ENCODE assay signal across 8 mouse cellular contexts in the genomic region with DNA sequence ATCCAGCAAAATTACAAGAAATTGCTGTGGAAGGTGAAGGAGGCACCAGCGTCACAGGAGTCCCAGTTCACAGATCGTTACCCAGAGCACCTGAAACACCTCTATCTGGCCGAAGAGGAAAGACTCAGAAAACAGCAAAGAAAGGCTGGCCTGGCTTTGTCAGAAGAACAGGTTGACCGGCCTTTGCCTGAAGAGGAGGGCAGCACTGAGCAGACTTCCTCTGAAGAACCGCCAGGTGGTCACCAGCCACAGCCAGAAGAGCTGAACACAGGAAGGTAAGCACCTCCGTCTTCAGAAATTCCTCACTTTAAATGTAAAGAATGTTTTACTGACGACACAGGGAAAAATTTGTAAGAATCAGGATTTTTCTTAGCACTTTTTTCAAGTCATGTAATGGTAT. TPM values are rescaled to one million over a fixed set of nuclear protein-coding genes. Genes with fewer than 3 reads are reported as not detected.
DNase-seq lines count a peak whose midpoint lies in the region; ATAC-seq and TF ChIP-seq lines count a peak whose summit lies in the region.

No protein-coding gene starts in this region.

- H3K27me3 ChIP-seq in kidney, embryonic 14.5 days (ENCODE audit: control insufficient read depth, insufficient read depth, low read length) = no peaks in the 10 kb centered on the region
- H3K27me3 ChIP-seq in neural tube, embryonic 12.5 days (replicated peaks) = no peaks in the 10 kb centered on the region

- WGBS in kidney, embryonic 14.5 days = 73% methylated on average over 7 of the region's 7 CpGs
- WGBS in neural tube, embryonic 12.5 days = 88% methylated on average over 7 of the region's 7 CpGs

- no peak overlapping the region for H3K27ac ChIP-seq in kidney, embryonic 14.5 days (ENCODE audit: low read depth, low read length)
- H3K27ac ChIP-seq in bone marrow macrophage, adult 2 months (ENCODE audit: insufficient read depth, low read depth, low read length) = no peak overlapping the region
- H3K27ac ChIP-seq in neural tube, embryonic 12.5 days = no peak overlapping the region

- peak overlapping the region; percentile 58; the same call in 1 of the 2 replicates for H3K4me3 ChIP-seq in kidney, embryonic 14.5 days (ENCODE audit: low read length)
- H3K4me3 ChIP-seq in bone marrow macrophage, adult 2 months (ENCODE audit: insufficient read depth, low read length) = peak overlapping the region; percentile 27; the same call in 1 of the 2 replicates
- no peak overlapping the region for H3K4me3 ChIP-seq in neural tube, embryonic 12.5 days

- no peak for TF ChIP-seq POLR2A in bone marrow macrophage, adult 2 months (IDR thresholded peaks at IDR 0.05; ENCODE audit: borderline replicate concordance, low read depth, low read length)

- TF ChIP-seq CTCF in bone marrow macrophage, adult 2 months (IDR thresholded peaks at IDR 0.05; ENCODE audit: low read depth, low read length) = no peak

- no peak for DNase-seq in kidney, postnatal 25 days
- DNase-seq in induced T-regulatory cell, adult 2 months (ENCODE audit: low read depth) = peak; percentile 6
- DNase-seq in spleen, postnatal 10 days (ENCODE audit: low spot score in 2 of 2) = no peak
- DNase-seq in right cerebral cortex, adult 2 months (ENCODE audit: low spot score in 2 of 2) = no peak
- DNase-seq in lung, postnatal 36 days = no peak

- H3K9ac ChIP-seq in kidney, embryonic 14.5 days (ENCODE audit: low read depth, low read length) = no peak overlapping the region
- H3K9ac ChIP-seq in neural tube, embryonic 12.5 days = no peak overlapping the region

- H3K36me3 ChIP-seq in kidney, embryonic 14.5 days (ENCODE audit: control insufficient read depth, insufficient read depth, low read length) = peaks cover 44% of the 10 kb centered on the region
- peaks cover 30% of the 10 kb centered on the region for H3K36me3 ChIP-seq in neural tube, embryonic 12.5 days

- no peak for ATAC-seq in kidney, embryonic 14.5 days (ENCODE audit: low FRiP score, low TSS enrichment)
- ATAC-seq in neural tube, embryonic 12.5 days (ENCODE audit: low FRiP score, low read depth) = no peak

- peak overlapping the region; percentile 75; the same call in 1 of the 2 replicates for H3K4me2 ChIP-seq in kidney, embryonic 14.5 days (replicated peaks; ENCODE audit: low read depth, low read length)
- peak overlapping the region; percentile 65 for H3K4me2 ChIP-seq in neural tube, embryonic 12.5 days (replicated peaks)

- no peaks in the 10 kb centered on the region for H3K9me3 ChIP-seq in kidney, embryonic 14.5 days (ENCODE audit: control insufficient read depth, low read length)
- H3K9me3 ChIP-seq in neural tube, embryonic 12.5 days = no peaks in the 10 kb centered on the region

- 0 out of 2 replicates have a peak, but pooled peaks cover 3% of the 10 kb centered on the region for H3K4me1 ChIP-seq in kidney, embryonic 14.5 days (ENCODE audit: control insufficient read depth, insufficient read depth, low read length)
- peaks cover 19% of the 10 kb centered on the region for H3K4me1 ChIP-seq in bone marrow macrophage, adult 2 months (ENCODE audit: control insufficient read depth, insufficient read depth, low read length)
- H3K4me1 ChIP-seq in neural tube, embryonic 12.5 days = 0 out of 2 replicates have a peak, but pooled peaks cover 10% of the 10 kb centered on the region

RNA-seq across cellular contexts. Expression of a gene that starts 1.4 kb away (rescaled TPM):
- 16.3 and 16.4 TPM in 2 replicates for polyA plus RNA-seq in kidney, embryonic 14.5 days (2014; fragmentation: Nextera tagmentation; extraction: Ambion mirVana)
- 6.2 and 6.7 TPM in 2 replicates for polyA plus RNA-seq in bone marrow macrophage, adult 2 months (2012; ENCODE audit: insufficient read depth, insufficient read length, missing spikeins)
- polyA plus RNA-seq in neural tube, embryonic 12.5 days (2016; fragmentation: Nextera tagmentation; extraction: Ambion mirVana) = 12.6 and 13.1 TPM in 2 replicates

RNA-seq across cellular contexts. Expression of a gene that starts 1.7 kb away (rescaled TPM):
- 62.9 and 64.4 TPM in 2 replicates for polyA plus RNA-seq in kidney, embryonic 14.5 days (2014; fragmentation: Nextera tagmentation; extraction: Ambion mirVana)
- 31.4 and 36.2 TPM in 2 replicates for polyA plus RNA-seq in bone marrow macrophage, adult 2 months (2012; ENCODE audit: insufficient read depth, insufficient read length, missing spikeins)
- 46.8 and 50.5 TPM in 2 replicates for polyA plus RNA-seq in neural tube, embryonic 12.5 days (2016; fragmentation: Nextera tagmentation; extraction: Ambion mirVana)
